Mouse (Mus musculus) hindbrain, embryonic 12.5 days (tissue): ENCODE measurements around the gene Inpp5a. TPM values are rescaled to one million over a fixed set of nuclear protein-coding genes. Genes with fewer than 3 reads are reported as not detected.

Experiments used
- ATAC-seq: fragments of 200-750 bp; cut with Nextera tagmentation; 2 replicates; pipeline ENCODE4 v1.8.0; 2017; ENCODE audit warnings: moderate TSS enrichment; ENCODE audit not compliant: low FRiP score
- H3K27ac ChIP-seq: fragments of 300-500 bp; sonication (generic); 2 replicates; pipeline ENCODE4 v1.5.1; 2016; ENCODE audit warnings: mild to moderate bottlenecking
- H3K27me3 ChIP-seq: fragments of 300-500 bp; sonication (generic); 2 replicates; pipeline ENCODE4 v1.6.1; 2016; ENCODE audit warnings: mild to moderate bottlenecking
- H3K36me3 ChIP-seq: fragments of 300-500 bp; sonication (generic); 2 replicates; pipeline ENCODE4 v1.6.1; 2016; ENCODE audit warnings: mild to moderate bottlenecking
- H3K4me1 ChIP-seq: fragments of 300-500 bp; sonication (generic); 2 replicates; pipeline ENCODE4 v1.6.1; 2016
- H3K4me2 ChIP-seq: fragments of 300-500 bp; sonication (generic); replicated peaks from 2 replicates; pipeline ENCODE4 v1.6.1; 2016; ENCODE audit warnings: mild to moderate bottlenecking
- H3K4me3 ChIP-seq: fragments of 300-500 bp; sonication (generic); 2 replicates; pipeline ENCODE4 v1.5.1; 2016; ENCODE audit warnings: mild to moderate bottlenecking
- H3K9ac ChIP-seq: fragments of 300-500 bp; sonication (generic); 2 replicates; pipeline ENCODE4 v1.6.1; 2016; ENCODE audit warnings: mild to moderate bottlenecking, moderate library complexity
- H3K9me3 ChIP-seq: fragments of 300-500 bp; sonication (generic); replicated peaks from 2 replicates; pipeline ENCODE4 v1.6.1; 2016; ENCODE audit warnings: mild to moderate bottlenecking
- WGBS: fragments of 180-500 bp; shearing (Covaris S2); methylation state at CpG from one replicate; pipeline ENCODE4 v1.1.7; 2016; 5-methylcytosine and 5-hydroxymethylcytosine counted together
- polyA plus RNA-seq: library from polyadenylated mRNA; unstranded; fragments of >200 nt; fragmentation: Nextera tagmentation; extraction: Ambion mirVana; gene quantifications from 2 replicates; pipeline ENCODE4 v1.2.1, GENCODE M21; 2016

The Inpp5a gene
- polyA plus RNA-seq, 1 experiment from 2014 or later = 26.4 TPM

- ATAC-seq = no peak
- Histone ChIP-seq H3K9ac (no peak overlapping the region), H3K27ac (no peak overlapping the region), H3K4me3 (no peak overlapping the region), H3K27me3 (no peaks in the 10 kb centered on the region), H3K4me2 (no peak overlapping the region), H3K36me3 (peaks cover 3% of the 10 kb centered on the region; the same call in 1 of the 2 replicates), H3K9me3 (no peaks in the 10 kb centered on the region), H3K4me1 (peaks cover 3% of the 10 kb centered on the region; the same call in 1 of the 2 replicates)
- WGBS = 65% methylated on average over 2 of the region's 2 CpGs
Observed at GRCm38 (mm10) chr7:139476700-139477099, 87.8 kb downstream of the Inpp5a start.

- Histone ChIP-seq H3K36me3 (peaks cover 4% of the 10 kb centered on the region; the same call in 1 of the 2 replicates), H3K4me3 (no peak overlapping the region), H3K9ac (no peak overlapping the region), H3K9me3 (no peaks in the 10 kb centered on the region), H3K27me3 (no peaks in the 10 kb centered on the region), H3K4me2 (no peak overlapping the region), H3K27ac (no peak overlapping the region), H3K4me1 (peaks cover 3% of the 10 kb centered on the region; the same call in 1 of the 2 replicates)
- no peak for ATAC-seq
- 86% methylated on average over 3 of the region's 3 CpGs for WGBS
Observed at GRCm38 (mm10) chr7:139477748-139478147, 88.8 kb downstream of the Inpp5a start.

- Histone ChIP-seq H3K36me3 (peaks cover 4% of the 10 kb centered on the region; the same call in 1 of the 2 replicates), H3K4me3 (no peak overlapping the region), H3K4me1 (no peaks in the 10 kb centered on the region), H3K4me2 (no peak overlapping the region), H3K27ac (no peak overlapping the region), H3K9me3 (no peaks in the 10 kb centered on the region), H3K9ac (no peak overlapping the region), H3K27me3 (peaks cover 4% of the 10 kb centered on the region; the same call in 1 of the 2 replicates)
- no peak for ATAC-seq
- 78% methylated on average over 1 of the region's 1 CpGs for WGBS
Observed at GRCm38 (mm10) chr7:139479077-139479476, 90.2 kb downstream of the Inpp5a start.

- WGBS = 76% methylated on average over 6 of the region's 6 CpGs
- Histone ChIP-seq H3K4me1 (no peaks in the 10 kb centered on the region), H3K9me3 (no peaks in the 10 kb centered on the region), H3K36me3 (peaks cover 4% of the 10 kb centered on the region; the same call in 1 of the 2 replicates), H3K9ac (no peak overlapping the region), H3K27me3 (peaks cover 6% of the 10 kb centered on the region; the same call in 1 of the 2 replicates), H3K4me3 (no peak overlapping the region), H3K4me2 (no peak overlapping the region), H3K27ac (no peak overlapping the region)
- ATAC-seq = no peak
Observed at GRCm38 (mm10) chr7:139479626-139480025, 90.7 kb downstream of the Inpp5a start.

- Histone ChIP-seq H3K4me3 (no peak overlapping the region), H3K27ac (no peak overlapping the region), H3K4me1 (no peaks in the 10 kb centered on the region), H3K36me3 (peaks cover 4% of the 10 kb centered on the region; the same call in 1 of the 2 replicates), H3K9ac (no peak overlapping the region), H3K9me3 (no peaks in the 10 kb centered on the region), H3K4me2 (no peak overlapping the region), H3K27me3 (peaks cover 21% of the 10 kb centered on the region)
- 63% methylated on average over 9 of the region's 9 CpGs for WGBS
- peak; percentile 62; the same call in 1 of the 2 replicates for ATAC-seq
Observed at GRCm38 (mm10) chr7:139484206-139484955, 95.5 kb downstream of the Inpp5a start.

- Histone ChIP-seq H3K4me1 (no peaks in the 10 kb centered on the region), H3K9ac (no peak overlapping the region), H3K4me3 (no peak overlapping the region), H3K27ac (no peak overlapping the region), H3K4me2 (no peak overlapping the region), H3K27me3 (peaks cover 35% of the 10 kb centered on the region), H3K9me3 (no peaks in the 10 kb centered on the region), H3K36me3 (no peaks in the 10 kb centered on the region)
- ATAC-seq = no peak
- 75% methylated on average over 3 of the region's 3 CpGs for WGBS
Observed at GRCm38 (mm10) chr7:139489721-139490211, 100.9 kb downstream of the Inpp5a start.

GRCm38 (mm10) chr7:139492351-139492750 lies 103.4 kb downstream of the Inpp5a start:
- Histone ChIP-seq H3K9ac (no peak overlapping the region), H3K4me2 (no peak overlapping the region), H3K9me3 (no peaks in the 10 kb centered on the region), H3K27me3 (peaks cover 36% of the 10 kb centered on the region), H3K27ac (no peak overlapping the region), H3K4me1 (no peaks in the 10 kb centered on the region), H3K36me3 (no peaks in the 10 kb centered on the region), H3K4me3 (no peak overlapping the region)
- ATAC-seq = no peak
- WGBS = 95% methylated on average over 4 of the region's 4 CpGs

GRCm38 (mm10) chr7:139492946-139493345 lies 104.0 kb downstream of the Inpp5a start:
- WGBS = 49% methylated on average over 2 of the region's 2 CpGs
- no peak overlapping the region for H3K27ac ChIP-seq
- no peaks in the 10 kb centered on the region for H3K36me3 ChIP-seq
- no peak overlapping the region for H3K4me2 ChIP-seq
- no peaks in the 10 kb centered on the region for H3K9me3 ChIP-seq
- H3K27me3 ChIP-seq = peaks cover 36% of the 10 kb centered on the region
- H3K4me3 ChIP-seq = no peak overlapping the region
- no peak for ATAC-seq
- H3K9ac ChIP-seq = no peak overlapping the region
- no peaks in the 10 kb centered on the region for H3K4me1 ChIP-seq

- Histone ChIP-seq H3K4me2 (no peak overlapping the region), H3K4me1 (no peaks in the 10 kb centered on the region), H3K4me3 (no peak overlapping the region), H3K9ac (no peak overlapping the region), H3K27me3 (peaks cover 42% of the 10 kb centered on the region), H3K27ac (no peak overlapping the region), H3K9me3 (no peaks in the 10 kb centered on the region), H3K36me3 (no peaks in the 10 kb centered on the region)
- ATAC-seq = no peak
- 75% methylated on average over 6 of the region's 6 CpGs for WGBS
Observed at GRCm38 (mm10) chr7:139495791-139496190, 106.9 kb downstream of the Inpp5a start.

- no peak overlapping the region for H3K27ac ChIP-seq
- H3K4me1 ChIP-seq = no peaks in the 10 kb centered on the region
- H3K36me3 ChIP-seq = no peaks in the 10 kb centered on the region
- peak; percentile 36; the same call in 1 of the 2 replicates for ATAC-seq
- H3K27me3 ChIP-seq = peaks cover 48% of the 10 kb centered on the region
- WGBS = 68% methylated on average over 19 of the region's 19 CpGs
- no peaks in the 10 kb centered on the region for H3K9me3 ChIP-seq
- H3K9ac ChIP-seq = no peak overlapping the region
- H3K4me3 ChIP-seq = no peak overlapping the region
- H3K4me2 ChIP-seq = no peak overlapping the region
Observed at GRCm38 (mm10) chr7:139498038-139498625, 109.2 kb downstream of the Inpp5a start.

- H3K9ac ChIP-seq = no peak overlapping the region
- no peaks in the 10 kb centered on the region for H3K36me3 ChIP-seq
- WGBS = 64% methylated on average over 7 of the region's 7 CpGs
- H3K4me1 ChIP-seq = peaks cover 20% of the 10 kb centered on the region
- 0 out of 2 replicates have a peak, but pooled peaks have one; percentile 10 for ATAC-seq
- no peak overlapping the region for H3K4me3 ChIP-seq
- peaks cover 67% of the 10 kb centered on the region for H3K27me3 ChIP-seq
- no peak overlapping the region for H3K4me2 ChIP-seq
- H3K9me3 ChIP-seq = no peaks in the 10 kb centered on the region
- H3K27ac ChIP-seq = no peak overlapping the region
Observed at GRCm38 (mm10) chr7:139504064-139504463, 115.2 kb downstream of the Inpp5a start.

GRCm38 (mm10) chr7:139506677-139507412 lies 117.9 kb downstream of the Inpp5a start:
- Histone ChIP-seq H3K27ac (no peak overlapping the region), H3K9me3 (no peaks in the 10 kb centered on the region), H3K4me1 (peaks cover 20% of the 10 kb centered on the region), H3K9ac (no peak overlapping the region), H3K4me3 (no peak overlapping the region), H3K27me3 (peaks cover 68% of the 10 kb centered on the region), H3K4me2 (no peak overlapping the region), H3K36me3 (no peaks in the 10 kb centered on the region)
- ATAC-seq = no peak
- WGBS = 67% methylated on average over 9 of the region's 9 CpGs
